Mouse (Mus musculus) thymus, adult 2 months (tissue): ENCODE results near the gene Rims1.

Experiments
- CTCF ChIP-seq: fragments of 200-500 bp; IDR thresholded peaks from 2 replicates; pipeline ENCODE4 v1.5.1; 2012; ENCODE audit warnings: mild to moderate bottlenecking, control low read depth, low read length, moderate library complexity, borderline replicate concordance; ENCODE audit not compliant: control insufficient read depth, poor library complexity, insufficient read depth; ENCODE audit errors: extremely low read depth
- POLR2A ChIP-seq: fragments of 200-500 bp; IDR thresholded peaks from 2 replicates; pipeline ENCODE4 v1.6.1; 2012; ENCODE audit warnings: mild to moderate bottlenecking, low read length, control low read depth, moderate library complexity; ENCODE audit not compliant: control insufficient read depth, poor library complexity, insufficient read depth; ENCODE audit errors: extremely low read depth

DNA sequence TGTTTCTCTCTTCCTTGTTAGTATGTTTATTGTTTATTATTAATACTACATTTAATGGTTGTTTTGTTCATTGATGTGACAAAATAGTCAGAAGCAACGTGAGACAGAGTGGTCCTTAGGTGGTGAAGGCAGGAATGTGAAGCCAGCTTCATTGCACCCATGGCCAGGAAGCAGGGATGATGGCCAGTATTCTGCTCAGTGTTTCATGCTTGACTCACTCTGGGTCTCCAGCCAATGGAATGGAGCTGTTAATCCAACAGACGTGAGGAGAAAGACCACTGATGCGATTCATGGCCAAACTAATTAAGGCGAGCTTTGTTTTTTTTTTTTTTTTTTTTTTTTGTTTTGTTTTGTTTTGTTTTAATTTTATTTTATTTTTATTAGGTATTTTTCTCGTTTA is 535.7 kb downstream of the Rims1 start:
- no peak for TF ChIP-seq CTCF
- no peak for TF ChIP-seq POLR2A
